Mouse (Mus musculus) right cerebral cortex, postnatal 36 days (tissue): ENCODE measurements at regions not wholly inside any gene's neighbourhood (a gene's known extent, or its start where the extent isn't known, plus 50 kb on each side); places are given as distances from the start of the nearest gene placed in this dataset.

ENCODE experiments used
- DNase-seq, 2 experiments: peaks; one replicate each; pipeline ENCODE4 v3.0.0; 2022; ENCODE audit warnings: low spot score in 2 of 2, mixed read lengths in 1 of 2

GRCm38 (mm10) chr2:45367436-45368193 is 250.4 kb upstream of the Zeb2 start:
- DNase-seq = no peak

GRCm38 (mm10) chr2:45357266-45357665 is 240.1 kb upstream of the Zeb2 start:
- no peak for DNase-seq

- no peak for DNase-seq
Measured at GRCm38 (mm10) chr2:45356558-45357170, 239.5 kb upstream of the Zeb2 start.

- DNase-seq = no peak
Measured at GRCm38 (mm10) chr2:45356021-45356420, 238.8 kb upstream of the Zeb2 start.

- DNase-seq = no peak
Measured at GRCm38 (mm10) chr2:45351529-45352133, 234.4 kb upstream of the Zeb2 start.

- DNase-seq = no peak
Measured at GRCm38 (mm10) chr2:45346358-45346757, 229.2 kb upstream of the Zeb2 start.

GRCm38 (mm10) chr2:45339866-45340265 is 222.7 kb upstream of the Zeb2 start:
- DNase-seq = no peak

GRCm38 (mm10) chr2:45338809-45339208 is 221.6 kb upstream of the Zeb2 start:
- no peak for DNase-seq

GRCm38 (mm10) chr2:45316945-45317565 is 199.9 kb upstream of the Zeb2 start:
- no peak for DNase-seq

GRCm38 (mm10) chr2:45287530-45288009 is 170.4 kb upstream of the Zeb2 start:
- no peak for DNase-seq

- DNase-seq = no peak
Measured at GRCm38 (mm10) chr2:45283811-45284210, 166.6 kb upstream of the Zeb2 start.

GRCm38 (mm10) chr2:45279490-45279889 is 162.3 kb upstream of the Zeb2 start:
- no peak for DNase-seq

GRCm38 (mm10) chr2:45277602-45278001 is 160.4 kb upstream of the Zeb2 start:
- no peak for DNase-seq

GRCm38 (mm10) chr2:45276703-45277102 is 159.5 kb upstream of the Zeb2 start:
- no peak for DNase-seq

GRCm38 (mm10) chr2:45270035-45270434 is 152.8 kb upstream of the Zeb2 start:
- DNase-seq = no peak

- DNase-seq = no peak
Measured at GRCm38 (mm10) chr2:45265819-45266218, 148.6 kb upstream of the Zeb2 start.

GRCm38 (mm10) chr2:45261949-45262348 is 144.8 kb upstream of the Zeb2 start:
- no peak for DNase-seq

GRCm38 (mm10) chr2:45258897-45259296 is 141.7 kb upstream of the Zeb2 start:
- peak in 1 of 2 experiments; percentile 37 for DNase-seq

GRCm38 (mm10) chr2:45256373-45256772 is 139.2 kb upstream of the Zeb2 start:
- no peak for DNase-seq

- no peak for DNase-seq
Measured at GRCm38 (mm10) chr2:45253936-45254335, 136.7 kb upstream of the Zeb2 start.

- DNase-seq = no peak
Measured at GRCm38 (mm10) chr2:45252321-45252720, 135.1 kb upstream of the Zeb2 start.

GRCm38 (mm10) chr2:45249658-45250057 is 132.5 kb upstream of the Zeb2 start:
- DNase-seq = no peak
